Mouse (Mus musculus) left cerebral cortex, postnatal 25 days (tissue): ENCODE data around the gene Gm49325. TPM values are rescaled to one million over a fixed set of nuclear protein-coding genes. Genes with fewer than 3 reads are reported as not detected.
A peak's percentile ranks its signal among the peaks of the same experiment; 100 is the strongest.

Source experiments
- DNase-seq, 2 experiments: peaks; one replicate each; pipeline ENCODE4 v3.0.0; 2022; ENCODE audit warnings: low spot score in 2 of 2, mixed read lengths in 1 of 2
- intact Hi-C: fragments of 180-260 bp; cut with DNase I; formaldehyde crosslinking; loops from one replicate; pipeline ENCODE4 v1.15.1; 2025
- total RNA-seq, 2 experiments: library from RNA; stranded (reverse); gene quantifications; 2 replicates each; pipeline ENCODE4 v1.2.3; 2021

Gm49325 gene
- 10 to 100 TPM; 14.2 to 16.3 TPM for total RNA-seq

DNA sequence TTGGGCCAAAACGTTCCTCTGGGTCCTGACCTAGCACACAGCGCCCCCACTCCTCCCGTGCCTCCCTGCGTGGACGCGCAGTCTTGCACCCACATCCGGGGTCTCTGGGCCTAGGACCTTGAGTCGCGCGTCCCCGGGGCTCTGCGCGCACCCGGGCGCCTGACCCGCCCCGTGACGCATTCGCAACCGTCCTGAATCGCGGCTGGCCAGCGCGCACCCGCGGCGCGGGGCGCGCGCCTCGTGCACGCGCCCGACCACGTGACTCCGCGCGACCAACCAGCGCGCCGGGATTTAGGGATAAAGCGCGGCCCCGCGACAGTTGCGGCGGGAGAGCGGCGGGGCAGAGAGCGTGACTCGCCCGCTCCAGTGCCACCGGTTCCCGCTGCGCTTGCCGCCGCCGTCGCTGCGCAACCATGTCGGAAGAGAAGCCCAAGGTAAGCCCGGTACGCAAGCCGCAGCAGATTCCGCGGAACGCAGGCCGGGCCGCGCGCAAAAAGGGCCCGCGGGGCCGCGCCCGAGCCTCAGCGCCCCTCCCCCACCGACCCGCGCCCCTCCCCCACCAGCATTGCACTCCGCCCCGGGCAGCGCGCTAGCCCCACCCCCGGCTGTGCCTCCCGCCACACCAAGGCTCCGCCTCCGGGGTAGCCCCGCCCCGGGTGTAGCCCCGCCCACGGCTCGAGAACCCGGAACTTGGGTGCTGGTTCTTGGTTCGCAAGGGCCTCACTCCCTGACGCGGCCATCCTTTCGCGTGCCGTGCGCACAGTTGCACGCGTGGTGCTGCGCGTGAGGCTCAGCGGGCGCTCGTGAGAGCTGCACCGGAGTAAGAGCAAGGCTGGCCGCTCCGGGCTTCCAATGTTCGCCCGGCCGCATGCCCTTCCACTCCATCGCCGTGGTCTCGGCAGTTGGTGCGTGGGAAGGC is at the start of gene Gm49325, which contains the start of gene Sumo3:
Gm49325 (plus strand) TSS at position 290 of the 919 bp plus-strand sequence.
Sumo3 (plus strand) TSS at position 190 of the 919 bp plus-strand sequence.
- intact Hi-C loops = loop anchor here (2.0 to 5.0 kb wide), 2 partner anchors 23 to 89 kb away; partner anchors contain the start of gene Fam207a
- DNase-seq = peak; percentile 90 to 94

DNA sequence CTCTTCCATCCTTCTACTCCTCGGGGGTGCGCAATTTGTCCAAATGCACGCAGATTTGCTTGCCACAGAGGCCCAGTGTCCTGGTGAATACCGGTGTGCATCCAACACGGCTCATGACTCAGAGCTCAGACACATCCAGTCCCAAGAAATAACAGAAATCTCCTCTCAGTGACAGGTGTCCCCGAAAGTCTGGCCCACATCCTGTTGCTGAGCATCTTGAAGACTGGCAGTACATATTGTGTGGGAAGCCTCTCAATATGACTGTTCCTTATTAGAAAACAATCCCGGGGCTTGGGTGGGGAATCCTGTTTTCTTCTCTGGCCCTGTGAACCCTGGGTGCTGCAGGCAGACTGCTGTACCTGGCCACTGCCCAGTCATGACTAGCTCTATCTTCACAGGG is 49.4 kb upstream of the Gm49325 start:
- intact Hi-C loops = no loop called here
- DNase-seq = no peak

DNA sequence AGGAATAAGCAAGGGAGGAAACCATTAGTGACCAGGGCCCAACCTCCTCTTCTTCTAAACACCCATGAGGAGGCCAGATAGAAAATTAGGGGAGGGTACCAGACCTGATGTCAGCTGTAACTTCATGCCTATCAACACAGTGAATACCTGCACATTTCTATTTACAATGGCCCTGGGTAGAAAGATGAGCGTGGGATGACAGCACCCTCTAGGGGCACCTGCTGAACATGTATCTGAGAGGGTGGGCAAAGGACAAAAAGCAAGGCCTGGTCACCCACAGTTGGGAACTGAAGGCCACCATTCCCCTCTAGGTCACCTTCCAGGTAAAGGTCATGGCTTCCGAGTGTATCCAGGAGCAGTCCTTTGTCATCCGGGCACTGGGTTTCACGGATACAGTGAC is 48.4 kb upstream of the Gm49325 start:
- no peak for DNase-seq
- intact Hi-C loops = no loop called here

DNA sequence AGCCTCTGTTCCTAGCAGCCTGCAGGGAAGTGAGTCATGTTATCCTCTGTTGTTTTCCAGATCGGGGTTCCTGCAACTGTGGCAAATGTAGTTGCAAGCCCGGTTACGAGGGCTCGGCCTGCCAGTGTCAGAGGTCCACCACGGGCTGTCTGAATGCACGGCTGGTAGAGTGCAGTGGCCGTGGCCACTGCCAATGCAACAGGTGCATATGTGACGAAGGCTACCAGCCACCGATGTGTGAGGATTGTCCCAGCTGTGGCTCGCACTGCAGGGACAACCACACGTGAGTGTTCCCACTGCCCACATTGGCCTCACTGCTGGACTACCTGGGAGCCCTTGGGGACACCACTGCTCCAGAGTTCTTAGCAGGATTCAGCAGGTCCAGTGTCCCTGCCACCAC is 45.9 kb upstream of the Gm49325 start:
- intact Hi-C loops = no loop called here

DNA sequence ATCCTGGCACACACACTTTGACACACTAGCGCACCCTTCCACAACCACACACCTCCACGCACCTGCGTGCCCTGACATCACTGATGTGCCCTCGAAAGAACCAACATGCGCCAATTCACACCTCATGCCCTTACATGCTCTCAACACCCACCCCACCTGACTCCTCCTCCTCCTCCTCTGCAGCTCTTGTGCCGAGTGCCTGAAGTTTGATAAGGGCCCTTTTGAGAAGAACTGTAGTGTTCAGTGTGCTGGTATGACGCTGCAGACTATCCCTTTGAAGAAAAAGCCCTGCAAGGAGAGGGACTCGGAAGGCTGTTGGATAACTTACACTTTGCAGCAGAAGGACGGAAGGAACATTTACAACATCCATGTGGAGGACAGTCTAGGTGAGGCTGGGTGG is 45.2 kb upstream of the Gm49325 start:
- no peak for DNase-seq
- intact Hi-C loops = no loop called here

More for the DNA sequence above, 45.9 kb upstream of the Gm49325 start:
- DNase-seq = no peak

DNA sequence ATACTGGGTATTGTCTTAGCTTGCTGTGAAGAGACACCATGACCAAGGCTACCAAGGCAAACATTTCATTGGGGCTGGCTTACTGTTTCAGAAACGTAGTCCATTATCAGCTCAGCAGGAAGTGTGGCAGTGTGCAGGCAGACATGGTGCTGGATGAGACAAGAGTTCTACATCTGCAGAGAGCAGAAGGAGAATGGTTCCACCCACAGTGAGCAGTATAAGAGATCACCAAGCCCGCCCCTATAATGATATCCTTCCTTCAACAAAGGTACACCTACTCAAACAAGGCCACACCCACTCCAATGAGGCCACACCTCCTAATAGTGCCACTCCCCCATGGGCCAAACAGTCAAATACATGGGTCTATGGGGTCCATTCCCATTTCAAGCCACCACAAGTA is 44.5 kb upstream of the Gm49325 start:
- intact Hi-C loops = no loop called here

DNA sequence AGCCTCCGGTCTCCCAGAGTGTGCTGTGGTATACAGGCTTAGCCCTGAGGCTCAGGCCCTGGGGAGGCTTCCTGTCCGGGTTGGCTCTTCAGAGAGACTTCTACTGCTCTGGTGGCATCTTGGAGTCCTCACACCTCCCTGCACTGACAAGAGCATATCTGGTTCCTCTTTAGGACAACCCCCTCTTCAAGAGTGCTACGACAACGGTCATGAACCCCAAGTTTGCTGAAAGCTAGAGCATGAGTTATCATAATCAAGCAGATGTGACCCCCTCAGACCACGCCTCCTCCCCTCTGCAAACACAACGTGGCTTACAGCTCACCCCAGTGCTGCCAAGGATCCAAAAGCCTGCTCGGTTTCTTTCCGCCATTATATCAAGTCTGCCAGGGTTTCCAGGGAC is 41.0 kb upstream of the Gm49325 start:
- no peak for DNase-seq
- intact Hi-C loops = loop anchor here (5.0 kb wide), 2 partner anchors 283 to 327 kb away; no protein-coding TSS in a partner anchor

More for the DNA sequence above, 44.5 kb upstream of the Gm49325 start:
- no peak for DNase-seq

DNA sequence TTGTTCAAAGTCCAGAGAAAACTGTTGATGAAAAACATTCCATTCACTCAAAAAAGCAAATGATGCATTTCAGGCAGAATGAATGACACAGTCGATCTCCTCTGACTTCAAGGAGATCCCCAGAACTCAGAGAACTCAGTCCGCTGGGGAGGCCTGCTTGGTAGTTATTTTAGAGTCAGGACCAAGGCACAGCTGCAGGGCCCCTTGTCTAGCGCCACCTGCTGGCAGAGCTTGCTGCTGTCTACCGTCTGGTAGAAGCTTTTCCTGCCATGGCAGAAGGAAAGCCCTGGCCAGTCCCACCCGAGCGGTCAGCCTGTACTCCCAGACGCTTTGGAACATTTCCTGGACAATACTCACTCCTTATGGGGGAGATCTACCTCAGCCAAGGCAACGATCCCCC is 39.3 kb upstream of the Gm49325 start:
- DNase-seq = peak; percentile 56 to 77
- intact Hi-C loops = loop anchor here (1.0 to 5.0 kb wide), 3 partner anchors 49 to 326 kb away; no protein-coding TSS in a partner anchor

DNA sequence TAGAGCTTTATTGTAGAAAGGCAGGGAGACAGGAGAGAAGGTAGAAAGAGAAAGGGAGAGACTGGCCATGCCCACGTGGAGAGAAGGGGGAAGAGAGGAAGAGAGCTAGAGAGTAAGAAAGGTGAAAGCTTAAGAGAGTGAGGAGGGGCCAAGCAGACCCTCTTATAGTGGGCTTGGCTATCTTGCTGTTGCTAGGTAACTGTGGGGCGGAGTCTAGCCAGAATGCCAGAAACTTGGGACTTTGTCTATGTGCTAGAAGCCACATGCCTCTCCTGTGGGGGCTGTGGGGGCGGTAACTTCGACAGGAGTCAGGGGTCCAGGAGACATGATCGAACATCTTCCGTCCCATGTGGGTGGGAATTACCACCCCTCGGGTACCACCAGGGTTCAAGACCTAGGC is 36.5 kb upstream of the Gm49325 start:
- intact Hi-C loops = loop anchor here (5.0 kb wide), 2 partner anchors 287 to 323 kb away; no protein-coding TSS in a partner anchor
- no peak for DNase-seq

DNA sequence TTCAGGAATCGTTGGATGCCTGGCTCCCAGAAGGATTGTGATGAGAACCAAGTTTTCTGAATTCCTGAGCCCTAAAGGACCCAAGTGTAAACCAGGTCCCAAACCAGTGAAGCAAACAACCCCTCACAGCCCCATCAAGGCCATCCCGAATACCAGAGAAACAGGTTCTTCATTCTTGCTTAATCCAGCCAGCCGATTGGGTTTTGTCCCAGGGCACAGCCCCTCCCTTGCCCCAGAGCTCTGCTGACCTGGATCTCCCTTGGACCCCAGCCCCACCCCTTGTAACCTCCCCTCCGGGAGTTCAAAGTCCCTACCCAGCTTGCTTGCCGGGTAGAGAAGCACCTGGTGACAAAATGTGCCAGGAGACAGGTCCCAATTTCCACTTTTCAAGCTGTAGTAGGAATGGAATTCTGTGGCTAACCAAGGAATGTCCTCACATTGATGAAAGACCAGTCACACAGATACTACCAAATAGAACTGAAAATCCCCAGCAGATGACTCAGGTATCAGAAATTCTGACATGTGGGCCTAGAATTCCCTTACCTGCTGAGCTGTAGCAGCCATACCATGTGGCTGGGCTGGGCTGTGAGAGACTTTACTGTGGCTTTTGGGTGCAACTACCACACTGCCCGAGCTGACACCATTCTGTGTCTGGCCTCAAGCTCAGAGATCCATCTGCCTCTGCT is 35.9 kb upstream of the Gm49325 start:
- no peak for DNase-seq
- intact Hi-C loops = loop anchor here (5.0 kb wide), 2 partner anchors 288 to 322 kb away; no protein-coding TSS in a partner anchor

DNA sequence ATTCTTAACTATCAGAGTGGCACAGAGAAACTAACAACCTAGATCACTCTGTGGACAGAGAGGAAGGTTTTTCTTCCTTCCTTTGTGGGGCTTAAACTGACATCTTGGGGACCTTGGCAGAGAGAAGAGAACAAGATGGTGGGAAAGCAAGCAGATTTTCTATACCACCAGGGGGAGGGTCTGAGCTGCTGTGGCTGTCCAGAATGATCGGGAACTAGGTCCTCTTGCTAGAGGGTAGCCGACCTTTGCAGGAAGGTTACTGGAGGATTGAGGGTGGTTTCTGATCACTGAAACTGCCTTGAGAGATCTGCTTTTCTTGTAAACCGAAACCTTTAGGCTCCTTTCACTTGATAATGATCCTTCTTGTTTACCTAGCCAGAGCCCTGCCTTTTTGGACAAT is 33.8 kb upstream of the Gm49325 start:
- no peak for DNase-seq
- intact Hi-C loops = no loop called here

DNA sequence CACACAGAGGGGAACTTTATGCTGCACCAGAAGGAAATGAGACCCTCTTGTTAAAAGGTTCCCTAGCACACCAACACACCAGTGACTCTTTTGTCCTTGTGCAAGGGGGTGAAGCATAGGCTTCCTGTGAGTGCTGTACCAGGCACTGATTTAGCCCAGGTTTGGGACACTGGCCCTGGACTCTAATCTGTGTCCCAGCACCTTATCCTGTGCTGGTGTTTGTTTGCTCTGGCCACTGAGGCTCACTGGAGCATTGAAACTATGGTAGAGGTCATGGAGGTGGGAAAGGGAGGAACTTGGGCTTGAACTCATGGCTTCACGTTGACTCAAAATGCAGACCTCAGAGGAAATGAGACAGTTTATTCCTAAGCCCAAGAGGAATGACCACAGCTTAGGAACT is 32.8 kb upstream of the Gm49325 start:
- intact Hi-C loops = no loop called here
- DNase-seq = no peak

DNA sequence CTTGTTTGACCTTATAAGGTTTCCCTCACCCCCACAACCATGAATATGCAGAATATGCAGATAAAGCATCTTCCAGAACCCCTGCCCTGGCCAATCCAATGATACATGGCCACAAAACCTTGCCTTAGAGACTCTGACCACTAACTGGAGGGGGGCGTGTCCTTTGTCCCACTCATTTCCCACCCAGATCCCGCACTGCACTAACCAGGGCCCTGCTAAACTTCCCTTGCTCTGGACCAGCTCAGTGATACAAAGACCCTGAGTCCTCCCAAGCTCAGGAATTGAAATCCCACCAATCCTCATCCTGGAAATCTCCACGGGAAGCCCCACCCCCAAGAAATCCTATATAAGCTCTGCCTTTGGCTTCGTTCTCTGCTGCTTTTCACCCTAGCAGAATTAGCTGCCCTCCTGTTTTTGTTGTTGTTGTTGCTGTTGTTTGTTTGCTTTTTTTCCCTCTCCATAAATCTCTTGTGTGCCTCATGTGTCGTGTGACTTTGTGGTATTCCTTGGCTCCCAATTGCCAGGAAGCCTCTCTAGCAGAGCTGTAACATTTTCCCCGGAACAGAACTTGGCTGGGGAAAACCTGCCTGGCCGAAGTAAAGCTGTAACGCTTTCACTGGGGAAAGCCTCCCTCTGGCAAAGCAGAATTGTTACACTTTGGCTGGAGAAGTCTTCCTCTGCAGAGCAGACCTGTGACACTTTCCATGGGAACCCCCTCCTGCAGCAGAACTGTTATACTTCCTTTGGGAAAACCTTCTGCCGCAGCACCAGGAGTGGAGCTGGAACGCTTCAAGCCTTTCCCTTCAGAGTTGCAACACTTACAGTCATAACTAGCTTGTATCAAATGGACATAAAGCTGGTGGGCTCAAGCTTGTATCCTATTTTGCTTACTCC is 25.7 kb upstream of the Gm49325 start:
- intact Hi-C loops = loop anchor here (5.0 to 10.0 kb wide), 3 partner anchors 42 to 165 kb away; partner anchors contain the start of genes Adarb1, Fam207a and Ube2g2
- no peak for DNase-seq

DNA sequence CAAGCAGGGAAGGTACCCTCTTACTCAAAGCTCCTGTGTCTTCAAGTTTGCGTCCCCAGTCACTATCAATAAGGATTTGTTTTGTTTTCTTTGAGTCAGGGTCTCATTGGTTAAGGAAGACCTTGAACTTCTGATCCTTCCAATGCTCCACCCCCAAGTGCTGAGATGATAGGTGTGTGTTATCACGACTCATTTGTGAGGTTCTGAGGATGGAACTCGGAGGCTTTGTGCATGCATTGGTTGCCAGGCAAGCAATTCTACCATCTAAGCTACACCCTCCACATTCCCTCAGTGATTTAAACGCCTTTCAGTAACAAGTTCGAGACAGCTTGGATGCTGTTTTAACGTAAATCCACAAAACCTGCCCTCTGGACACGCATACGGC is 25.0 kb upstream of the Gm49325 start:
- DNase-seq = no peak
- intact Hi-C loops = loop anchor here (5.0 to 10.0 kb wide), 3 partner anchors 41 to 166 kb away; partner anchors contain the start of genes Adarb1, Fam207a and Ube2g2

DNA sequence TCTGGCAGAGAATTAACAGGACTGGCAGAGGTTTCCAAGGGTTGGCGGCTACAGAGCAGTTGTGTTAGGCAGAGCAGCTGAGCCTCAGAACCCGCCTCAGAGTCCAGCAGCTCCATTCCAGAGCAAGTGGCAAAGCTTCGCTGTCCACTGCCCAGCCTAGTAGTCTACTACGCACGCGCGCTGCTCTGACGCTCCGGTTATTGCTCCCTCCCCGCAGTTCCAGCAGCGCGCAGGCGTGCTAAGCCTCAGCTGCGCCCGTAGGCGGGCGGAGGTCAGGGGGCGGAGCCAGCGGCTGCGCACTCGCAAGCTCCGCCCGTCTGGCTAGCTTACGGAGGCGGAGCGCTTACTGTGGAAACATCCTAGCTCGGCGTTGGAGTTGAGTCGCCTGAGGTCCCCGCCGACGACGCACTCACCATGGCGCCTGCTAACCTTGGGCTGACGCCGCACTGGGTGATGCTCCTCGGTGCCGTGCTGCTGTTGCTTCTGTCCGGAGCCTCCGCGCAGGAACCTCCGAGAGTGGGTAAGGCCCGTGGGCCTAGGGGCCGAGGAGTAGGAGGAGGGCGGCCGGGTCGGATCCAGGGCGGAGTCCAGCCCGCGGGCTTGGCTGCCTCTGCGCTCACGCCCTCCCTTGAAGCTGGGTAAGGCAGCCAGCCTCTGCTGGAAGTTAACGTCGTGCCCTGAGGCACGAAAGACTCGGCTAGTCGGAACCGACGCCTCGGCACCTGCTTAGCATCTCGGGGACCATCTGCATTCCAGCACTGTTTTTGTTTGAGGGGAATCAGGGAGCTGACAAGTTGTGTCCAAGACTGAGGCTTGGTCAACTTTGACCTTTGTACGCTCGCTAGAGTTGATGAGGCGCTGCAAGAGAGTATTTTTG is 24.4 kb upstream of the Gm49325 start, which contains the start of gene Pttg1ip:
Pttg1ip (plus strand) TSS at position 313 of the 877 bp plus-strand sequence.
- intact Hi-C loops = loop anchor here (2.0 to 10.0 kb wide), 4 partner anchors 25 to 167 kb away; partner anchors contain the start of genes Adarb1, Fam207a, Gm49325 and Sumo3
- peak; percentile 96 to 97 for DNase-seq

DNA sequence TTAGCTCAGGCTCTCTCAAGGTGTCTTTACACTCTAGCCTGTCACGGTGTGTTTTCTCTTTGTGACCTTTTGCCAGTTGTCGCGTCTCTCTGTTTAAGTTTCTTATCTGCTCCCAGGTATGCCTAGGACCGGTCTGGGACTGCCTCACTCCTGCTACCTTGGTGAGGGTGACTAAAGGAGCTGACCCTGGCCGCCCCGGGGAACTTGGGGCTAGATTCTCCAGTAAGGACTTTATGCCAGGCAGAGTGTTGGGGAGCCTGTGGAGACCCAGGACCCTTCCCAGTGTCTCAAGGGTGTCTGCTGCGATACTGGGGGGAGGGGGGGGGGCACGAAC is 23.7 kb upstream of the Gm49325 start:
- intact Hi-C loops = loop anchor here (2.0 to 10.0 kb wide), 4 partner anchors 25 to 167 kb away; partner anchors contain the start of genes Adarb1, Fam207a, Gm49325 and Sumo3
- DNase-seq = no peak

DNA sequence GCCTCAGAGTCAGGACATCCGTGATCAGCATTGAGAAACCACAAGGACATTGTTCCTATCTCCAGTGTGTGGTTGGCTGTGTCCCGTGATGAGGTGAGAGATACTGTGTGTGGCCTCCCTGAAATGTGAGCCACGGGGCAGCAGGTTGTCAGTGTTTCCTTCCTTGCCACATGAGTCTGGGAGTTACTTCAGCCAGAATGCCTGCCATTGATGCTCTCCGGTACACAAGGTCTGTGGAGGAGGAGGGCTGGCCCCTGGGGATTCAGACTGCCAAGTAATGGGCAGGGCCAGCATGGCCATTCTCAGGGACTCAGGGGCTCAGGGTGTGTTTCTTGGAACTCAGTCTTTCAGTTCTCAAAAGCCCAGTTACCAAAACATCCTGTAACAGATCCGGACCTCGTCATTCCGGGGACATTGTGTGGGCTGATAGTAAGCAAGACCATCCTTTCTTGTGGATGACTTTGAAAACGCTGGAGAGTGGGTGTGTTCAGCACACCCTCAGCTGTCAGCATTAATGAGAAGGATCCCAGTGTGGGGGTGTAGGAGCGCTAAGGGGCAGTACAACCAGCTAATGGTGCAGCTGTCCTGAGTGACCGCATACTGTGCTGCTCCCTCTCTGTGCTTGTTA is 22.1 kb upstream of the Gm49325 start:
- intact Hi-C loops = loop anchor here (2.0 to 10.0 kb wide), 4 partner anchors 23 to 169 kb away; partner anchors contain the start of genes Adarb1, Fam207a, Gm49325 and Sumo3

More for the DNA sequence above, 22.1 kb upstream of the Gm49325 start:
- peak in 1 of 2 experiments; percentile 17 for DNase-seq
